Mouse (Mus musculus) myocyte (in vitro differentiated cells): ENCODE data around the gene Pin1rt1. TPM values are rescaled to one million over a fixed set of nuclear protein-coding genes. Genes with fewer than 3 reads are reported as not detected.

ENCODE experiments used
- H3K27me3 ChIP-seq: one replicate; pipeline ENCODE4 v1.6.1; 2011; ENCODE audit not compliant: control insufficient read depth, insufficient read depth, insufficient read length
- H3K36me3 ChIP-seq: one replicate; pipeline ENCODE4 v1.6.1; 2011; ENCODE audit not compliant: control insufficient read depth, insufficient read depth
- H3K4me2 ChIP-seq: one replicate; pipeline ENCODE4 v1.6.1; 2011; ENCODE audit warnings: low read depth, control low read depth
- H3K4me3 ChIP-seq: one replicate; pipeline ENCODE4 v1.5.1; 2011; ENCODE audit warnings: mild to moderate bottlenecking, control low read depth, moderate library complexity
- H3K79me2 ChIP-seq: one replicate; pipeline ENCODE4 v1.6.1; 2011; ENCODE audit not compliant: control insufficient read depth, insufficient read depth
- H3ac ChIP-seq: one replicate; pipeline ENCODE4 v1.6.1; 2011; ENCODE audit not compliant: control insufficient read depth, insufficient read length
- CEBPB ChIP-seq: IDR thresholded peaks from 2 replicates; pipeline ENCODE4 v1.6.1; 2011; ENCODE audit warnings: mild to moderate bottlenecking, moderate library complexity; ENCODE audit not compliant: poor library complexity, insufficient read depth, severe bottlenecking
- E2F4 ChIP-seq: IDR thresholded peaks from one replicate; pipeline ENCODE4 v1.6.1; 2011; ENCODE audit warnings: mild to moderate bottlenecking, control low read depth, moderate library complexity; ENCODE audit not compliant: insufficient read depth
- MAX ChIP-seq: IDR thresholded peaks from one replicate; pipeline ENCODE4 v1.6.1; 2011; ENCODE audit warnings: low read depth, mild to moderate bottlenecking, control low read depth
- MYOD1 ChIP-seq, 3 experiments: IDR thresholded peaks; one replicate each; pipeline ENCODE4 v1.6.1; 2011; ENCODE audit warnings: control low read depth in 2 of 3, low read depth in 2 of 3, mild to moderate bottlenecking in 2 of 3, moderate library complexity in 1 of 3; ENCODE audit not compliant: insufficient read length in 2 of 3, control insufficient read depth in 1 of 3
- MYOG ChIP-seq, 3 experiments: IDR thresholded peaks; one replicate each; pipeline ENCODE4 v1.6.1; 2011; ENCODE audit warnings: control low read depth in 2 of 3, low read depth in 2 of 3, mild to moderate bottlenecking in 2 of 3; ENCODE audit not compliant: insufficient read length in 2 of 3, control insufficient read depth in 1 of 3, insufficient read depth in 1 of 3
- POLR2A ChIP-seq: IDR thresholded peaks from one replicate; pipeline ENCODE4 v1.6.1; 2011; ENCODE audit warnings: low read depth, mild to moderate bottlenecking, control low read depth, moderate library complexity; ENCODE audit not compliant: insufficient read length
- POLR2AphosphoS2 ChIP-seq: IDR thresholded peaks from one replicate; pipeline ENCODE4 v1.6.1; 2011; ENCODE audit warnings: low read depth, control low read depth; ENCODE audit not compliant: insufficient read length
- REST ChIP-seq: IDR thresholded peaks from one replicate; pipeline ENCODE4 v1.6.1; 2011; ENCODE audit warnings: mild to moderate bottlenecking, control low read depth, moderate library complexity; ENCODE audit not compliant: insufficient read depth, insufficient read length
- SRF ChIP-seq: IDR thresholded peaks from one replicate; pipeline ENCODE4 v1.6.1; 2011; ENCODE audit warnings: low read depth; ENCODE audit not compliant: control insufficient read depth, insufficient read length
- TCF12 ChIP-seq: IDR thresholded peaks from one replicate; pipeline ENCODE4 v1.6.1; 2011; ENCODE audit warnings: mild to moderate bottlenecking, control low read depth; ENCODE audit not compliant: poor library complexity, insufficient read depth, severe bottlenecking
- TCF3 ChIP-seq: IDR thresholded peaks from one replicate; pipeline ENCODE4 v1.6.1; 2011; ENCODE audit warnings: low read depth, control low read depth; ENCODE audit not compliant: insufficient read length
- USF1 ChIP-seq: IDR thresholded peaks from one replicate; pipeline ENCODE4 v1.6.1; 2011; ENCODE audit warnings: low read depth, mild to moderate bottlenecking, control low read depth, moderate library complexity
- polyA plus RNA-seq: library from polyadenylated mRNA; unstranded; fragments of >200 nt; fragmentation: generic; extraction: Trizol; gene quantifications from one replicate; pipeline ENCODE4 v1.2.1, GENCODE M21; 2012; ENCODE audit warnings: missing spikeins

Pin1rt1 gene
- polyA plus RNA-seq, 1 experiment = not detected

- Histone ChIP-seq H3K4me2 (no peak overlapping the region), H3K79me2 (no peaks in the 10 kb centered on the region), H3K4me3 (no peak overlapping the region), H3ac (no peak overlapping the region), H3K27me3 (no peaks in the 10 kb centered on the region), H3K36me3 (no peaks in the 10 kb centered on the region)
- no peak for TF ChIP-seq SRF
- no peak for TF ChIP-seq TCF3
- no peak for TF ChIP-seq MYOG (IDR thresholded peaks at IDR 0.05; ENCODE audit: control insufficient read depth in 1 of 3, insufficient read depth in 1 of 3, insufficient read length in 2 of 3, low read depth in 2 of 3)
- no peak for TF ChIP-seq E2F4
- no peak for TF ChIP-seq MYOD1 (IDR thresholded peaks at IDR 0.05; ENCODE audit: control insufficient read depth in 1 of 3, insufficient read length in 2 of 3, low read depth in 2 of 3)
- TF ChIP-seq POLR2AphosphoS2 = no peak
- no peak for TF ChIP-seq CEBPB
- no peak for TF ChIP-seq POLR2A
- TF ChIP-seq USF1 = no peak
- no peak for TF ChIP-seq REST
- no peak for TF ChIP-seq TCF12
- TF ChIP-seq MAX = no peak
These were observed 30.1 kb upstream of the Pin1rt1 start for GRCm38 (mm10) chr2:104746251-104746650.

GRCm38 (mm10) chr2:104743971-104744370 lies 27.8 kb upstream of the Pin1rt1 start:
- H3K27me3 ChIP-seq = no peaks in the 10 kb centered on the region
- no peak for TF ChIP-seq POLR2AphosphoS2
- no peaks in the 10 kb centered on the region for H3K36me3 ChIP-seq

GRCm38 (mm10) chr2:104743160-104743559 lies 27.0 kb upstream of the Pin1rt1 start:
- no peaks in the 10 kb centered on the region for H3K36me3 ChIP-seq
- peak overlapping the region; percentile 38 for H3K4me3 ChIP-seq
- H3K27me3 ChIP-seq = no peaks in the 10 kb centered on the region
- H3ac ChIP-seq = peak overlapping the region; percentile 61
- H3K4me2 ChIP-seq = peak overlapping the region; percentile 64
- H3K79me2 ChIP-seq = no peaks in the 10 kb centered on the region
- TF ChIP-seq REST = no peak
- no peak for TF ChIP-seq MAX
- no peak for TF ChIP-seq POLR2A
- TF ChIP-seq POLR2AphosphoS2 = no peak

More at GRCm38 (mm10) chr2:104743971-104744370, 27.8 kb upstream of the Pin1rt1 start:
- Histone ChIP-seq H3ac (no peak overlapping the region), H3K4me2 (no peak overlapping the region), H3K4me3 (no peak overlapping the region), H3K79me2 (no peaks in the 10 kb centered on the region)

- peak; percentile 85 for TF ChIP-seq POLR2AphosphoS2
- no peak for TF ChIP-seq TCF12
- no peak for TF ChIP-seq MAX
- TF ChIP-seq USF1 = peak; percentile 64
- peak; percentile 87 for TF ChIP-seq POLR2A
- no peak for TF ChIP-seq REST
These were observed 26.5 kb upstream of the Pin1rt1 start, which contains the start of gene Depdc7 for GRCm38 (mm10) chr2:104742741-104743064. Gene Depdc7 (minus strand): TSS chr2:104742878.

GRCm38 (mm10) chr2:104741896-104742740 lies 25.9 kb upstream of the Pin1rt1 start:
- H3K4me2 ChIP-seq = peak overlapping the region; percentile 64
- H3ac ChIP-seq = peak overlapping the region; percentile 61
- H3K36me3 ChIP-seq = no peaks in the 10 kb centered on the region
- TF ChIP-seq POLR2AphosphoS2 (no peak), E2F4 (peak; percentile 29), CEBPB (no peak), REST (no peak)
- H3K27me3 ChIP-seq = no peaks in the 10 kb centered on the region
- peak overlapping the region; percentile 38 for H3K4me3 ChIP-seq
- no peaks in the 10 kb centered on the region for H3K79me2 ChIP-seq

More at GRCm38 (mm10) chr2:104742741-104743064, 26.5 kb upstream of the Pin1rt1 start, which contains the start of gene Depdc7:
- no peaks in the 10 kb centered on the region for H3K79me2 ChIP-seq
- peak within 1 kb of the TSS; percentile 64 for H3K4me2 ChIP-seq
- H3K27me3 ChIP-seq = no peaks in the 10 kb centered on the region
- H3K4me3 ChIP-seq = peak within 1 kb of the TSS; percentile 38
- H3ac ChIP-seq = peak within 1 kb of the TSS; percentile 61
- H3K36me3 ChIP-seq = no peaks in the 10 kb centered on the region
